Mouse (Mus musculus) inflammation-experienced regulatory T-cells (primary cell): Measurements from ENCODE around the gene Traf2. TPM values are rescaled to one million over a fixed set of nuclear protein-coding genes. Genes with fewer than 3 reads are reported as not detected.

Experiments
- polyA plus RNA-seq, 2 experiments: library from polyadenylated mRNA; unstranded; fragments of 100-300 nt; shearing (Covaris generic); gene quantifications; one replicate each; pipeline ENCODE4 v1.2.1; 2017

Traf2 gene
- polyA plus RNA-seq, result 10 to 100 TPM; 82.2 to 87.8 TPM

GRCm38 (mm10) chr2:25546811-25547491, at the start of gene Traf2:
TSS of gene Traf2 (minus strand) at chr2:25546940.

GRCm38 (mm10) chr2:25581294-25581864, 34.6 kb upstream of the Traf2 start, which contains the start of gene Ajm1:
TSS of gene Ajm1 (minus strand) at chr2:25581757.

GRCm38 (mm10) chr2:25574579-25575431, 28.1 kb upstream of the Traf2 start, which contains the start of the genes Mamdc4 and Phpt1:
TSS of gene Mamdc4 (minus strand) at chr2:25574845.
TSS of gene Phpt1 (minus strand) at chr2:25575224.

GRCm38 (mm10) chr2:25557221-25557963, 10.7 kb upstream of the Traf2 start, which contains the start of gene Edf1:
TSS of gene Edf1 (plus strand) at chr2:25557847.

GRCm38 (mm10) chr2:25501593-25502486, 44.9 kb downstream of the Traf2 start, which contains the start of gene C8g:
TSS of gene C8g (minus strand) at chr2:25501719.

GRCm38 (mm10) chr2:25500576-25501405, 45.9 kb downstream of the Traf2 start, which contains the start of gene Fbxw5:
TSS of gene Fbxw5 (plus strand) at chr2:25500750.

GRCm38 (mm10) chr2:25493476-25493961, 53.2 kb downstream of the Traf2 start, which contains the start of gene Lcn12:
TSS of gene Lcn12 (minus strand) at chr2:25493911.

GRCm38 (mm10) chr2:25469969-25470368, 76.8 kb downstream of the Traf2 start, which contains the start of gene Ptgds:
TSS of gene Ptgds (minus strand) at chr2:25470046.

Other genes with a start within 250 kb of the Traf2 start
- under 1 TPM; 0.41 to 0.78 TPM for gene Grin1, start 227.8 kb downstream of the Traf2 start, polyA plus RNA-seq
- gene Man1b1, start 214.6 kb downstream of the Traf2 start, polyA plus RNA-seq, result 10 to 100 TPM; 21.9 to 32.4 TPM
- gene Dpp7, start 190.6 kb downstream of the Traf2 start, polyA plus RNA-seq, result 10 to 100 TPM; 21.7 to 25.4 TPM
- 10 to 100 TPM; 30.5 to 53.8 TPM for gene Uap1l1, start 181.3 kb downstream of the Traf2 start, polyA plus RNA-seq
- gene Sapcd2, start 174.6 kb downstream of the Traf2 start, polyA plus RNA-seq, result under 1 TPM in 1 of 2 experiments, not detected in 1; 0.40 TPM
- gene Entpd2, start 151.1 kb downstream of the Traf2 start, polyA plus RNA-seq, result under 1 TPM in 1 of 2 experiments, not detected in 1; 0.40 TPM
- gene Npdc1, start 147.6 kb downstream of the Traf2 start, polyA plus RNA-seq, result 1 to 10 TPM; 4.3 to 6.2 TPM
- gene Fut7, start 123.7 kb downstream of the Traf2 start, polyA plus RNA-seq, result 10 to 100 TPM in 1 of 2 experiments, 1 to 10 TPM in 1; 8.5 to 21.4 TPM
- 10 to 100 TPM; 62.8 to 67.6 TPM for gene Abca2, start 118.2 kb downstream of the Traf2 start, polyA plus RNA-seq
- 1 to 10 TPM; 3.4 to 4.3 TPM for gene Clic3, start 90.1 kb downstream of the Traf2 start, polyA plus RNA-seq
- 100 to 1,000 TPM in 1 of 2 experiments, 10 to 100 TPM in 1; 95.5 to 104 TPM for gene Paxx, start 85.8 kb downstream of the Traf2 start, polyA plus RNA-seq
- under 1 TPM in 1 of 2 experiments, not detected in 1; 0.37 TPM for gene Ptgds, start 76.9 kb downstream of the Traf2 start, polyA plus RNA-seq
- gene Lcn12, start 53.0 kb downstream of the Traf2 start, polyA plus RNA-seq, result not detected
- 100 to 1,000 TPM; 107 to 134 TPM for gene Fbxw5, start 46.2 kb downstream of the Traf2 start, polyA plus RNA-seq
- 1 to 10 TPM; 7.5 to 9.3 TPM for gene C8g, start 45.2 kb downstream of the Traf2 start, polyA plus RNA-seq
- 100 to 1,000 TPM; 335 to 382 TPM for gene Edf1, start 10.9 kb upstream of the Traf2 start, polyA plus RNA-seq
- 1 to 10 TPM in 1 of 2 experiments, under 1 TPM in 1; 0.58 to 1.6 TPM for gene Mamdc4, start 27.9 kb upstream of the Traf2 start, polyA plus RNA-seq
- gene Phpt1, start 28.3 kb upstream of the Traf2 start, polyA plus RNA-seq, result 10 to 100 TPM; 53.8 to 59.8 TPM
- 1 to 10 TPM in 1 of 2 experiments, under 1 TPM in 1; 0.93 to 1.2 TPM for gene Ajm1, start 34.8 kb upstream of the Traf2 start, polyA plus RNA-seq
- gene Rabl6, start 61.6 kb upstream of the Traf2 start, polyA plus RNA-seq, result 10 to 100 TPM; 41.1 to 47.1 TPM
- gene Ccdc183, start 70.7 kb upstream of the Traf2 start, polyA plus RNA-seq, result not detected
- gene Tmem141, start 75.1 kb upstream of the Traf2 start, polyA plus RNA-seq, result 1 to 10 TPM; 4.1 TPM
- gene Fcna, start 81.1 kb upstream of the Traf2 start, polyA plus RNA-seq, result 10 to 100 TPM in 1 of 2 experiments, not detected in 1; 18.1 TPM
- gene Lcn8, start 106.2 kb upstream of the Traf2 start, polyA plus RNA-seq, result not detected
- gene Lcn5, start 111.0 kb upstream of the Traf2 start, polyA plus RNA-seq, result not detected
- gene Lcn6, start 129.8 kb upstream of the Traf2 start, polyA plus RNA-seq, result under 1 TPM in 1 of 2 experiments, not detected in 1; 0.33 TPM
- 1 to 10 TPM in 1 of 2 experiments, not detected in 1; 1.0 TPM for gene Lcn10, start 135.8 kb upstream of the Traf2 start, polyA plus RNA-seq
- gene Obp2a, start 153.1 kb upstream of the Traf2 start, polyA plus RNA-seq, result 1 to 10 TPM in 1 of 2 experiments, not detected in 1; 1.3 TPM
- gene Bmyc, start 159.8 kb upstream of the Traf2 start, polyA plus RNA-seq, result 100 to 1,000 TPM in 1 of 2 experiments, 10 to 100 TPM in 1; 88.1 to 160 TPM
- not detected for gene Obp2b, start 190.1 kb upstream of the Traf2 start, polyA plus RNA-seq
- gene Lcn3, start 218.6 kb upstream of the Traf2 start, polyA plus RNA-seq, result not detected
- gene Lcn11, start 230.1 kb upstream of the Traf2 start, polyA plus RNA-seq, result under 1 TPM in 1 of 2 experiments, not detected in 1; 0.45 TPM
- not detected for gene Gm13539, start 235.3 kb upstream of the Traf2 start, polyA plus RNA-seq